Mouse (Mus musculus): ENCODE measurements at regions not wholly inside any gene's neighbourhood (a gene's known extent, or its start where the extent isn't known, plus 50 kb on each side); places are given as distances from the start of the nearest gene placed in this dataset.
"Not testable (repeated sequence)": the region's sequence is repeated elsewhere in the genome, so short reads cannot be mapped to it uniquely, and the experiment has no call there.

DNA sequence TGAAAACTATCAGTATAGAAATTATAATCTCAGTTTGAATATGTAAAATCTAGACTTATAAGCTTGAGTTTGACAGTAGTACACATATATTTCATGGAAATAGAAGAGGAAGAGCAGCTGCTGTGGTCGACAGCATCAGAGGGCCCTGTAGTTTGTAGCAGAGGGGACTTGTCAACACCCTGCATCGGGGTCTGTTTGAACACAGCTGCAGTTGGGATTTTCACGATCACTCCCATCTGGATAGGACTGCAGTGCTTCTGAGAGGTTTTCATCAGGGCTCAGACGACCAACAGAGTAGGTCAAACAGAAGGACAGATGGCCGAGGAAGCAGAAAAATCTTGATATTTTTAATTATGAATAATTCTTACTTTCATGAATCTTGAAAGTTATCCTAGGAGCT, 523.8 kb downstream of the Tpm3-rs7 start:
- no peak for ATAC-seq (ENCODE audit: low TSS enrichment)

DNA sequence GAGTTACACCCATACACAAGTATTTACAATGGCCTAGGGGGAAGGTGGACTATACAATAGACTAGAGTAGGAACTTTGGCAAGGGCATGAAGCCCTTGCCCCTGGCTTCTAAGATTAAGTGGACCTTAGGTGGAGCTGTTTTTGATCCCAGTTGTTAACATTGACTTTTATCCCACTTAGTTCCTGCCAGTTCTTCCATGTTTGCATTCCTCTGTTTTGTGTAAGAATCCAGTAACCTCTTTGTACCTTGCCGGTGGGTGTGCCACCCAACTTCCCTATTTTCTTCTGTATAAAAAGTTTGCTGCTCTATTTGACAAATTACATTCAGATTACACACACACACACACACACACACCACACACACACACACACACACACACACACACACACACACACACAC, 533.4 kb downstream of the Tpm3-rs7 start:
- ATAC-seq (ENCODE audit: low TSS enrichment) = not testable (repeated sequence)

DNA sequence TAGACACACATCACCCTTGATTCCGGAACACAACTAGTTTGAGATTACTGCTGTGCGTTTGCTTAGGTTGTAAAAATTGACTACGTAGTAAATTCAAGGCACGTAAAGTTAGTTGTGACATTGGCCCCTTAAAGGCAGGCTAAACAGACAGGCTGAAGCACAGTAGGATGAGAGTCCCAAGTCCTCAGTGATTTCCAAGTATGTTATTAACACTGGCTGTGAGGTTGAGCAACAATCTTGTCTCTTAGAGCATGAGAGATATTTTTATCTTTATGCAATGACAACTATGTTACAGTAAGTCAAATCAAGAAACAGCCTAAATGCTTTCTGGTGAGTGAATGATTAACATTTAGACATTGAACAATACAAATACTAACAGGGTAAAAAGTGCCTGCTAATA, 538.6 kb downstream of the Tpm3-rs7 start:
- no peak for ATAC-seq (ENCODE audit: low TSS enrichment)

DNA sequence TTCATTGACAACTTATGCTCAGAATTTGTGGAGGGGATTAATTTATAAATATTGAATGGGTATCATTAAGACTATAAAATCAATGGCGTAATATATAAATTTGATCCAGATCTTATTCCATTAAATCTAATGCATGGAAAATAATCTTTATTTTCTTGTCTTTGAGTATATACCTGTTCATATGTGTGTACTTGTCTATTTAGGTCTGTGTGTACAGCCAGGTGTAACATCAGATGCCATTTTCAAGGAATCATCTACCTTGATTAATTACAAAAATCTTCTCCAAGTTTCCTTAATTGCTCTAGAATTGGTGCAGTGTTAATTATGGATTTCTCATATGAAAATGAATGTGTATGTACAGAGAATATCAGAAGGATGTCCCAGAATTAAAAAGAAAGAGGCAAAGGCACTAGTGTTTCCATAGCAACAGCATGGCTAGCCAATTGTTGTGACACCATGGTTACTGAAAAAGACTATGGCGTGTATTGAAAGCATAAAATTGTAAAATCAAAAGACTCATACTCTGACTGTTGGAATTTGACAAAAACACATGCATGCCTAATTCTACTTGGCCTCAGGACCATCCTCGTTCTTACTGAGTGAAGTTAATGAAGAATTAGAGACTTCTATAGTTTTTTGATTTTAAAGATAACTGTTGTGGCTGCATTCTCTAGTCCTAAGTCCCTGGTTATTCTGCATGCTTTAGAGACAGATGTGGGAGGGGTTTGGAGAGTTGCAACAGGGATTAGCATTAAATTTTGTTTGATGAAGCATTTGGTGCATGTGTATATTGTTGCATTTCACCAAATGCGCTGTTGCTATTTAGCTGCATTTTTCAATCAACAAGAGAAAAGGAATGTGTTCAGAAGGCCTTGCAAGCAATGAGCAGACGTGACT, 553.0 kb downstream of the Tpm3-rs7 start:
- ATAC-seq (ENCODE audit: low TSS enrichment) = peak; percentile 93

GRCm38 (mm10) chr14:113883581-113883980, 569.2 kb downstream of the Tpm3-rs7 start:
- ATAC-seq (ENCODE audit: low TSS enrichment) = no peak

DNA sequence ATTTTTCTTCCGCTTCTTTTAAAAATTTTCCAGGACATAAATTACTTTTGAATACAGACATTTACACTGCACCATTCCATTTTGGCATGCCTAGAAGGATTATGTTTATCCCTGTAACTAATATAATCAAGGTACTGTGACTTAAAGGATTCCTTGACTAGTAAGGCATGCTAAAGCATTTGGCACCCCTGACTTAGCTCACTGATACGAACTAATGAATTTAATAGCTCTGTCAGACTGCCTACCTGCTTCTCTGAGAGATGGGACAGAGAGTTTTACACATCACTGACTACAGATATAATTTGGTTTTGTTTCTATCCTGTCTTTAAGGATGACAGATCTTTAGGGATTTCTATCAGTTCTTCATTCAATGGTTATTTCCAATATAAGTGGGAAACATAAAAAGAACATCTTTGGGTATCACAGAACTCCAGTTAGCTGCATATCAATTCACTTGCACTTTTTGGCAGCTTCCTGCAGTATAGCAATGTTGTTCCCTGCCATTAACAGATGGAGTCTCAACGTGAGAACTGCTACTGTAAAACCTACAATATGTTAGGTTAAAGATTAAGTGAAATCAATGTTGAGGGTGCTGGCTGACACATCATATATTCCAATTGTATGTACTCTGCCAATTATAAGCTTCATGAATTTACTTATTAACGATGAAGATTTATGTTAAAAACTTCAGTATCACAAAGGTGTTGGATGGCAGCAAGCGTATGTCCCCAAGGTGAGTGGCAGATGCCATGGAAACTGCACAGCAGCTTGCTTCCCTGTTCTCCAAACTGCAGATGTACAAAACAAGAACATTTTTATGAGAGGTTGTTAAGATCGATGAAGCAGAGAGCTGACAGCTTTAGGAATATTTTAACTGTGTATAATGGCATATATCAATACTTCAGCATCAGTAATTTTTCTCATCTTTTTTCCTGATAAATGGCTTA, 572.8 kb downstream of the Tpm3-rs7 start:
- no peak for ATAC-seq (ENCODE audit: low TSS enrichment)

GRCm38 (mm10) chr14:113930779-113931178, 616.4 kb downstream of the Tpm3-rs7 start:
- ATAC-seq (ENCODE audit: low TSS enrichment) = peak; percentile 86

DNA sequence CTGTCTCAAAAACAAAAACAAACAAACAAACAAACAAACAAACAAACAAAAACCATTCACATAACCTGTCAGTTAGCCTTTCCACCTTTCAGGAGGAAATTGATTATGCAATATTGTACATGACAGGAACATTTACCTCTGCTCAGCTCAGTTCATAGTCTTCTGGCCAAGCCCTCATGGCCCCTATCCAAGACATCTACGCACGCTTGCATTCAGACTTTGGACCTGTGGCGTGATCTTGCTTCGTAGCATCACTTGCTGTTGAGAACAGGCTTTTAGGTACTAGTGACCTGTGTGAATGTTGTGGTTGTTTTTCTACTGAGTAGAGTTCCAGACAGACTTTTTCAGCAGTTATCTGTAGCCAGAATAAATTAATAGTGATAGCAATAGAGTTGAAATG, 619.4 kb downstream of the Tpm3-rs7 start:
- no peak for ATAC-seq (ENCODE audit: low TSS enrichment)
